Mouse (Mus musculus): Measurements from ENCODE around the gene Gramd4. TPM values are rescaled to one million over a fixed set of nuclear protein-coding genes. Genes with fewer than 3 reads are reported as not detected.

Gene Gramd4
- polyA plus RNA-seq, 1 experiment from 2014 or later, result 8.9 TPM

GRCm38 (mm10) chr15:86057908-86058307 lies 413 bp downstream of the Gramd4 start:
- no peak for DNase-seq (ENCODE audit: low spot score, missing footprints)
- H3K27me3 ChIP-seq (ENCODE audit: control insufficient read depth, insufficient read depth, low read length), result no peaks in the 10 kb centered on the region; the same call in 1 of the 2 replicates
- 6% methylated on average over 7 of the region's 7 CpGs for WGBS

GRCm38 (mm10) chr15:86058394-86058915 lies 960 bp downstream of the Gramd4 start:
- peak; percentile 99 for DNase-seq (ENCODE audit: low spot score, missing footprints)
- H3K4me2 ChIP-seq, result peak overlapping the region; percentile 87
- H3K36me3 ChIP-seq (ENCODE audit: control insufficient read depth, insufficient read depth, low read length), result no peaks in the 10 kb centered on the region
- H3K4me3 ChIP-seq (ENCODE audit: low read depth, low read length), result peak overlapping the region; percentile 77
- no peaks in the 10 kb centered on the region for H3K9me3 ChIP-seq (ENCODE audit: control insufficient read depth, low read length)
- WGBS, result under 1% methylated on average over 42 of the region's 70 CpGs
- peak overlapping the region; percentile 95 for H3K9ac ChIP-seq (ENCODE audit: low read length)
- H3K27ac ChIP-seq (ENCODE audit: low read depth, low read length), result 0 out of 2 replicates have a peak overlapping the region, but pooled peaks have one; percentile 5
- no peaks in the 10 kb centered on the region; the same call in 1 of the 2 replicates for H3K27me3 ChIP-seq (ENCODE audit: control insufficient read depth, insufficient read depth, low read length)
- ATAC-seq (ENCODE audit: low FRiP score), result peak; percentile 81
- H3K4me1 ChIP-seq (ENCODE audit: control insufficient read depth, insufficient read depth, low read length), result peaks cover 18% of the 10 kb centered on the region

More at GRCm38 (mm10) chr15:86057908-86058307, 413 bp downstream of the Gramd4 start:
- H3K9me3 ChIP-seq (ENCODE audit: control insufficient read depth, low read length), result no peaks in the 10 kb centered on the region
- H3K4me3 ChIP-seq (ENCODE audit: low read depth, low read length), result peak overlapping the region; percentile 77
- H3K27ac ChIP-seq (ENCODE audit: low read depth, low read length), result no peak overlapping the region
- H3K4me2 ChIP-seq, result peak overlapping the region; percentile 87
- H3K36me3 ChIP-seq (ENCODE audit: control insufficient read depth, insufficient read depth, low read length), result no peaks in the 10 kb centered on the region
- H3K9ac ChIP-seq (ENCODE audit: low read length), result peak overlapping the region; percentile 95
- H3K4me1 ChIP-seq (ENCODE audit: control insufficient read depth, insufficient read depth, low read length), result peaks cover 18% of the 10 kb centered on the region
- peak; percentile 57 for ATAC-seq (ENCODE audit: low FRiP score)

GRCm38 (mm10) chr15:86058931-86059834 lies 1.7 kb downstream of the Gramd4 start:
- Histone ChIP-seq H3K27me3 (ENCODE audit: control insufficient read depth, insufficient read depth, low read length) (no peaks in the 10 kb centered on the region; the same call in 1 of the 2 replicates), H3K9me3 (ENCODE audit: control insufficient read depth, low read length) (no peaks in the 10 kb centered on the region), H3K27ac (ENCODE audit: low read depth, low read length) (peak overlapping the region; percentile 5; the same call in 1 of the 2 replicates), H3K4me1 (ENCODE audit: control insufficient read depth, insufficient read depth, low read length) (peaks cover 18% of the 10 kb centered on the region), H3K4me3 (ENCODE audit: low read depth, low read length) (peak overlapping the region; percentile 77), H3K4me2 (peak overlapping the region; percentile 87), H3K9ac (ENCODE audit: low read length) (peak overlapping the region; percentile 95), H3K36me3 (ENCODE audit: control insufficient read depth, insufficient read depth, low read length) (no peaks in the 10 kb centered on the region)
- peak; percentile 93 for DNase-seq (ENCODE audit: low spot score, missing footprints)
- peak; percentile 86 for ATAC-seq (ENCODE audit: low FRiP score)
- 2% methylated on average over 46 of the region's 49 CpGs for WGBS

DNA sequence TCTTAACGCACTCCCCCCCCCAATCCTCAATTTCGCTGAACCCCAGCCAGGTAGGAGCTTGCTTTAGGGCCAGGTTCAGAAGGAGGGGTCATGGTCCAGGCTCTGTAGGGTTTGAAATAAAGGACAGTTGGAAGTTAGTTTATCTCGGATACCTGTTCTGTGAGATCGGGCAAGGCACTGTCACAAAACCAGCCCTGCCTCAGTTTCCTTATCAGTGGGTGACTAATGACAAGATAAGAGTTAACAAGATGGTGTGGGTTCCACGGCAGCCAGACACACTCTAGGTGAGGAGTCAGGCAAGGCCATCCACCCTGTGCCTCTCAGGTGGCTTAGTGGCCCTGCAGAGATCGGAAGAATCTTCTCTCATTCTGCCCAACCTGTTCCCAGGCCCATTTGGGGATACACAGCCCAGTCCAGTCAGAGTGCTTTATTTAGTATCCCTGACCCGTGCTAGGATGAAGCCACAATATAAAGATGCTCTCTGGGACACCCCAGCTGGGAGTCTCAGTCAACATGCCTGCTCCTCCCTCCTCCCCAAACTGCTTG lies 2.4 kb downstream of the Gramd4 start:
- H3K9me3 ChIP-seq (ENCODE audit: control insufficient read depth, low read length), result no peaks in the 10 kb centered on the region
- 77% methylated on average over 7 of the region's 7 CpGs for WGBS
- DNase-seq (ENCODE audit: low spot score, missing footprints) (no peak), ATAC-seq (ENCODE audit: low FRiP score) (no peak)
- H3K9ac ChIP-seq (ENCODE audit: low read length), result peak overlapping the region; percentile 95
- H3K36me3 ChIP-seq (ENCODE audit: control insufficient read depth, insufficient read depth, low read length), result no peaks in the 10 kb centered on the region
- H3K27me3 ChIP-seq (ENCODE audit: control insufficient read depth, insufficient read depth, low read length), result no peaks in the 10 kb centered on the region; the same call in 1 of the 2 replicates
- H3K4me3 ChIP-seq (ENCODE audit: low read depth, low read length), result peak overlapping the region; percentile 77
- peaks cover 18% of the 10 kb centered on the region for H3K4me1 ChIP-seq (ENCODE audit: control insufficient read depth, insufficient read depth, low read length)
- H3K4me2 ChIP-seq, result peak overlapping the region; percentile 87
- H3K27ac ChIP-seq (ENCODE audit: low read depth, low read length), result no peak overlapping the region

GRCm38 (mm10) chr15:86060581-86060980 lies 3.1 kb downstream of the Gramd4 start:
- 87% methylated on average over 12 of the region's 12 CpGs for WGBS
- no peak for ATAC-seq (ENCODE audit: low FRiP score)
- peaks cover 18% of the 10 kb centered on the region for H3K4me1 ChIP-seq (ENCODE audit: control insufficient read depth, insufficient read depth, low read length)
- no peaks in the 10 kb centered on the region for H3K9me3 ChIP-seq (ENCODE audit: control insufficient read depth, low read length)
- H3K36me3 ChIP-seq (ENCODE audit: control insufficient read depth, insufficient read depth, low read length), result no peaks in the 10 kb centered on the region
- H3K9ac ChIP-seq (ENCODE audit: low read length), result no peak overlapping the region
- H3K4me3 ChIP-seq (ENCODE audit: low read depth, low read length), result no peak overlapping the region
- H3K4me2 ChIP-seq, result no peak overlapping the region
- no peak for DNase-seq (ENCODE audit: low spot score, missing footprints)
- no peak overlapping the region for H3K27ac ChIP-seq (ENCODE audit: low read depth, low read length)
- H3K27me3 ChIP-seq (ENCODE audit: control insufficient read depth, insufficient read depth, low read length), result no peaks in the 10 kb centered on the region; the same call in 1 of the 2 replicates

DNA sequence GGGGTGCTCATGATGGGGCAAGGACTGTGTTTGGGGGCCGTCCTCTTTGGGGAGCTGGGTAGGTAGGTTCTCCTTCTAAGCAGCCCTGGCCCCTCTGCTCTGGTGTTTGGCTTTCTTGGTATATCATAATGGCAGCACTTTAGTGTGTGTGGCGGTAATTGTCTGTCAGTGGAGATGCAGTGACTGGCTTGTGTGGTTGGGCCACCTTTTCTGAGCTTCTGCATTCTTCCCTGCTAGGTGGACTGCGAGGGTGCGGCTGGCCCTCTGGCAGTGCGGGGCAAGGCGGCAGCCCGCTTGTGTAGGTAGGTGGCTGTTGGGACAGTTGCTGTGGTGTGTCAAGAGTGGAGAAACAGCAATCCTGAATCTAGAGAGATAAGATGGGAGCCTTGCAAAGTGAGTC lies 3.7 kb downstream of the Gramd4 start:
- 94% methylated on average over 7 of the region's 7 CpGs for WGBS
- Histone ChIP-seq H3K36me3 (ENCODE audit: control insufficient read depth, insufficient read depth, low read length) (no peaks in the 10 kb centered on the region), H3K9ac (ENCODE audit: low read length) (no peak overlapping the region), H3K9me3 (ENCODE audit: control insufficient read depth, low read length) (no peaks in the 10 kb centered on the region), H3K27me3 (ENCODE audit: control insufficient read depth, insufficient read depth, low read length) (no peaks in the 10 kb centered on the region; the same call in 1 of the 2 replicates), H3K4me2 (no peak overlapping the region), H3K4me1 (ENCODE audit: control insufficient read depth, insufficient read depth, low read length) (peaks cover 18% of the 10 kb centered on the region), H3K4me3 (ENCODE audit: low read depth, low read length) (no peak overlapping the region), H3K27ac (ENCODE audit: low read depth, low read length) (no peak overlapping the region)
- ATAC-seq (ENCODE audit: low FRiP score), result no peak
- no peak for DNase-seq (ENCODE audit: low spot score, missing footprints)

GRCm38 (mm10) chr15:86061848-86062481 lies 4.5 kb downstream of the Gramd4 start:
- Histone ChIP-seq H3K27ac (ENCODE audit: low read depth, low read length) (no peak overlapping the region), H3K9ac (ENCODE audit: low read length) (no peak overlapping the region), H3K4me1 (ENCODE audit: control insufficient read depth, insufficient read depth, low read length) (peaks cover 18% of the 10 kb centered on the region), H3K27me3 (ENCODE audit: control insufficient read depth, insufficient read depth, low read length) (no peaks in the 10 kb centered on the region; the same call in 1 of the 2 replicates), H3K4me2 (no peak overlapping the region), H3K9me3 (ENCODE audit: control insufficient read depth, low read length) (no peaks in the 10 kb centered on the region), H3K4me3 (ENCODE audit: low read depth, low read length) (no peak overlapping the region), H3K36me3 (ENCODE audit: control insufficient read depth, insufficient read depth, low read length) (no peaks in the 10 kb centered on the region)
- 79% methylated on average over 6 of the region's 6 CpGs for WGBS
- no peak for ATAC-seq (ENCODE audit: low FRiP score)
- no peak for DNase-seq (ENCODE audit: low spot score, missing footprints)

DNA sequence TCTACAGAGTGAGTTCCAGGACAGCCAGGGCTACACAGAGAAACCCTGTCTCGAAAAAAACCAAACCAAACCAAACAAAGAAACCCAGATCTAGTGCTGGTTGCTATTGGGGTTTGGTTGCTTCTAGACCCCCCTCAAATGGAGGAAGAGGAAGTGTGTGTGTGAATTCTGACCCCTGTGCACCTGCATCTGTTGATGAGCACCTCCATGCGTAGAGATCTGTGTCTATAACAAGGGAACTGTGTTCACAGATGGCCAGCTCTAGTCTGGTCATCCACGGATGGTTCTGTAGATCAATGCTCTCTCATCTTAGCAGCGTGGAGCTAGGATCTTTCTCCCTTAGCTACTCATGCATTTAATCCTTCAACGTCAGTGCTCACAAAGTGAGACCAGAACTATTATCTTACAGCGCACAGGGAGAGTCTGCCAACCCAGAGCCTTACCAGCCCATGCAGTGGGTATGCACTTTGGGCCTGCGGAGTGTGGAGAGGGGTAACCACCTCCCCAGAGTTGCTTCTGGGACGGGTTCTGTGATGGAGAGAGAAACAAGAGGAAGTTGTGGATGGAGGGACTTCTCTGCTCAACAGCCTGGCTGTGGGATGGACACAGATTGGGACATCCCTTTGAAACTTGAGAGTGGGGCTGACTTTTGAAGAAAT lies 6.8 kb downstream of the Gramd4 start:
- Histone ChIP-seq H3K36me3 (ENCODE audit: control insufficient read depth, insufficient read depth, low read length) (no peaks in the 10 kb centered on the region), H3K9me3 (ENCODE audit: control insufficient read depth, low read length) (no peaks in the 10 kb centered on the region), H3K9ac (ENCODE audit: low read length) (no peak overlapping the region), H3K27me3 (ENCODE audit: control insufficient read depth, insufficient read depth, low read length) (no peaks in the 10 kb centered on the region), H3K27ac (ENCODE audit: low read depth, low read length) (no peak overlapping the region), H3K4me2 (no peak overlapping the region), H3K4me3 (ENCODE audit: low read depth, low read length) (no peak overlapping the region), H3K4me1 (ENCODE audit: control insufficient read depth, insufficient read depth, low read length) (peaks cover 10% of the 10 kb centered on the region)
- no peak for ATAC-seq (ENCODE audit: low FRiP score)
- no peak for DNase-seq (ENCODE audit: low spot score, missing footprints)
- 73% methylated on average over 8 of the region's 8 CpGs for WGBS

Measured in midbrain, embryonic 11.5 days (tissue).